Mouse (Mus musculus): ENCODE data around the gene Gdf15.

- TF ChIP-seq CTCF (conservative IDR thresholded peaks at IDR 0.05; ENCODE audit: insufficient read depth, insufficient read length, low read depth, low read length) = peak; percentile 98
- TF ChIP-seq POLR2A (IDR thresholded peaks at IDR 0.05; ENCODE audit: low read depth, low read length) = no peak
These were observed 20.4 kb downstream of the Gdf15 start for GRCm38 (mm10) chr8:70611849-70612248.
